Mouse (Mus musculus): ENCODE measurements around the gene Zfp286. TPM values are rescaled to one million over a fixed set of nuclear protein-coding genes. Genes with fewer than 3 reads are reported as not detected.

The Zfp286 gene
- polyA plus RNA-seq, 1 experiment from 2014 or later = 17.8 TPM

DNA sequence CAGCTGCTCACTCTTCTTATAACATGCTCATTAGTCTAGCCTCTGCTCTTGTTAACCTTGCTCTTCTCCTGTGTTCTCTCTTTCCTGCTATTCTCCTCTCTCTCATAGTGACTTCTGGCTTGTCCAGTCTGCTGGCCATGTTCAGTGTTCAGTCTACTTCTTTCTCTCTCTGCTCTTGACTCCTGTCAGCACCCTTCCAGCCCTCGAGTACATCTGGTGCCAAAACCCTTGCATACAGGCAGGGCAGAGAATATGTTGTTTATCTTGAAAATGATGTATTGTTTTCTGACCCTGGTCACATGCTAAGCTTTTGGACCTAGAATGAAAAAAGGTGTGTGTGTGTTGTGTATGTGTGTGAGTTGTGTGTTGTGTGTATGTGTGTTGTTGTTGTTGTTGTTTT lies 24.2 kb upstream of the Zfp286 start:
- no peak for ATAC-seq (ENCODE audit: low read depth)
- H3K4me2 ChIP-seq (ENCODE audit: low read depth, low read length) = no peak overlapping the region
- no peaks in the 10 kb centered on the region for H3K9me3 ChIP-seq (ENCODE audit: control insufficient read depth, low read length)
- no peaks in the 10 kb centered on the region for H3K27me3 ChIP-seq (replicated peaks; ENCODE audit: control insufficient read depth, insufficient read depth, low read length)
- H3K4me1 ChIP-seq (ENCODE audit: control insufficient read depth, insufficient read depth, low read length) = peaks cover 7% of the 10 kb centered on the region; the same call in 1 of the 2 replicates
- DNase-seq (ENCODE audit: low spot score) = no peak
- H3K4me3 ChIP-seq (ENCODE audit: low read depth, low read length) = no peak overlapping the region
- no peak overlapping the region for H3K27ac ChIP-seq (replicated peaks; ENCODE audit: low read depth, low read length)
- no peaks in the 10 kb centered on the region for H3K36me3 ChIP-seq (ENCODE audit: control insufficient read depth, insufficient read depth, low read length)
- no peak overlapping the region for H3K9ac ChIP-seq (ENCODE audit: low read depth, low read length)
- 35% methylated on average over 1 of the region's 1 CpGs for WGBS

DNA sequence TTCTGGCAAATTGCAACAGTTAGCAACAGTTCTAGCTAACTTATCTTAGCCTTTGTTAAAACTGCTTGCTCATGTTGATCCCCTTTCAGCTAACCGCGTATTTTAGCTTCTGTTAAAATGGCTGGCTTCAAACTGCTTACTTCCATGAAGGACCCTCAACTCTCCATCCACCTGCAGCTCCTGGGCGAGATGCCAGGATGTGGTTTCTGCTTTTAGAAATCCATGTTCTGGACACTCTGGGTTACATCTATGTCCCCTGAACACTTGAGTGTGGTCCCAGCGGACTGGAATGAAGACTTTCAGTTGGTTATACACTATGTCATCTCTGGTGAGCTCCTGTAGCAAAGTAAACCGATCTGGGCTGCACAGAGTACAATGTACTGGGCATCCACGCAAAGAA lies 23.0 kb upstream of the Zfp286 start:
- Histone ChIP-seq H3K27me3 (replicated peaks; ENCODE audit: control insufficient read depth, insufficient read depth, low read length) (no peaks in the 10 kb centered on the region), H3K36me3 (ENCODE audit: control insufficient read depth, insufficient read depth, low read length) (no peaks in the 10 kb centered on the region), H3K4me1 (ENCODE audit: control insufficient read depth, insufficient read depth, low read length) (no peaks in the 10 kb centered on the region), H3K27ac (replicated peaks; ENCODE audit: low read depth, low read length) (no peak overlapping the region), H3K4me3 (ENCODE audit: low read depth, low read length) (no peak overlapping the region), H3K4me2 (ENCODE audit: low read depth, low read length) (no peak overlapping the region), H3K9me3 (ENCODE audit: control insufficient read depth, low read length) (no peaks in the 10 kb centered on the region), H3K9ac (ENCODE audit: low read depth, low read length) (no peak overlapping the region)
- DNase-seq (ENCODE audit: low spot score) (no peak), ATAC-seq (ENCODE audit: low read depth) (no peak)
- WGBS = 83% methylated on average over 6 of the region's 6 CpGs

DNA sequence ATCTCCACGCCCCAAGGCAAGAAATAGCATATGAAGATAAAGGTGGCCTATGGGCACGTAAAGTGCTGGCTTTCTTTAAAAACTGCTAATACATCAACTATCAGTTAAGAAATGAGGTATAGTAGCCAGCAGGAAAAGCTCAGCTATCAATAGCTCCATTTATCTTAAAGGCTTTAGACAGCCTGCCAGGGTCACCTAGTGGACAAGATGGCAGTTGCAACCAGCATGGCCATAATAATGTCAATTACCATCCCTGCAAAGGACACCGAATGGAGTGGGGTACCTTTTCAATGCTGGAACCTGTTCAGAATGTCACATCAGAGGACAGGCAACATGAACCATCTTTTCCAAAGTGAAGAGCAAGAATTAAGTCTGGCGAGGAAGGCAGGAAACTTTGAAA lies 19.9 kb upstream of the Zfp286 start:
- Histone ChIP-seq H3K9ac (ENCODE audit: low read depth, low read length) (no peak overlapping the region), H3K4me1 (ENCODE audit: control insufficient read depth, insufficient read depth, low read length) (no peaks in the 10 kb centered on the region), H3K27me3 (replicated peaks; ENCODE audit: control insufficient read depth, insufficient read depth, low read length) (no peaks in the 10 kb centered on the region), H3K27ac (replicated peaks; ENCODE audit: low read depth, low read length) (no peak overlapping the region), H3K9me3 (ENCODE audit: control insufficient read depth, low read length) (no peaks in the 10 kb centered on the region), H3K4me3 (ENCODE audit: low read depth, low read length) (no peak overlapping the region), H3K4me2 (ENCODE audit: low read depth, low read length) (no peak overlapping the region), H3K36me3 (ENCODE audit: control insufficient read depth, insufficient read depth, low read length) (no peaks in the 10 kb centered on the region)
- 75% methylated on average over 4 of the region's 4 CpGs for WGBS
- DNase-seq (ENCODE audit: low spot score) = peak; percentile 10
- no peak for ATAC-seq (ENCODE audit: low read depth)

DNA sequence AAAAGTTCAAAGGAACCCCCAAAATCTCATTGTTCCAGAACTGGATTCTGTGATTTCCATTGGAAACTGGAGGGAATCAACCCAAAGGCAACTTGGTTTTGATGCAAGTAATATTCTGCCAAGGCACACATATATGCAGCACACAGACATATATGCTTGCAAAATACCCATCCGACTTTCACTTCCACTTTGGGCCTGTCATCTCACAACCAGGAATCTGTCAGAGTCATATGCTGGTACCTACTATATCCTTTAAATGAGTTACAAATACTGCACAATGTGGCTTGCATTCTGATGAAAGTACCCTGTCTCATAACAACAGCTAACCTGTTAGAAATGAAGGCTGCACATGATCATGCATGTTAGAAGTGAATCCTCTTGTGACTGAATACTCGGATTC lies 18.7 kb upstream of the Zfp286 start:
- H3K4me3 ChIP-seq (ENCODE audit: low read depth, low read length) = no peak overlapping the region
- H3K9me3 ChIP-seq (ENCODE audit: control insufficient read depth, low read length) = no peaks in the 10 kb centered on the region
- H3K4me2 ChIP-seq (ENCODE audit: low read depth, low read length) = no peak overlapping the region
- no peaks in the 10 kb centered on the region for H3K36me3 ChIP-seq (ENCODE audit: control insufficient read depth, insufficient read depth, low read length)
- ATAC-seq (ENCODE audit: low read depth) (no peak), DNase-seq (ENCODE audit: low spot score) (no peak)
- H3K9ac ChIP-seq (ENCODE audit: low read depth, low read length) = no peak overlapping the region
- 83% methylated on average over 2 of the region's 2 CpGs for WGBS
- no peaks in the 10 kb centered on the region for H3K4me1 ChIP-seq (ENCODE audit: control insufficient read depth, insufficient read depth, low read length)
- H3K27ac ChIP-seq (replicated peaks; ENCODE audit: low read depth, low read length) = no peak overlapping the region
- no peaks in the 10 kb centered on the region for H3K27me3 ChIP-seq (replicated peaks; ENCODE audit: control insufficient read depth, insufficient read depth, low read length)

DNA sequence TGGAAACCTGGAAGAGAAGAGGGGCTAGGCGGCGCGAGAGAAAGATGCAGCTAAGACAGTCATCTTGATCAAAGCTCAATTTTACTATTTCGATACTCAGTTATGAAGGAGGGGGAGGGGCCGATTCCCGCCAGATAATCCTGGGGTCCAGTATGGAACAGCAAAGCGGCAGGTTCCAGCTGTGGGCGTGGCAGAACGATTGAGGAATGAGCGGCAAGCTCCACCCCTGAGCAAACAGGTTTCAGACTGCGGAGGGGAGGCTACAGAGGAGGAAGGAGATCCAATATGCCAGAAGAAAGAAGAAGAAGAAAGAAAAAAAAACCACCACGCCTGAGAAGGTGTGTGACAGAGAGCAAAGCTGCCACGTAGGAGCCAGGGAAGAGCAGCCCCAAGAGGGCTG lies 14.9 kb upstream of the Zfp286 start:
- Histone ChIP-seq H3K27me3 (replicated peaks; ENCODE audit: control insufficient read depth, insufficient read depth, low read length) (no peaks in the 10 kb centered on the region), H3K4me2 (ENCODE audit: low read depth, low read length) (no peak overlapping the region), H3K9me3 (ENCODE audit: control insufficient read depth, low read length) (peaks cover 2% of the 10 kb centered on the region), H3K36me3 (ENCODE audit: control insufficient read depth, insufficient read depth, low read length) (no peaks in the 10 kb centered on the region), H3K27ac (replicated peaks; ENCODE audit: low read depth, low read length) (no peak overlapping the region), H3K4me3 (ENCODE audit: low read depth, low read length) (no peak overlapping the region), H3K9ac (ENCODE audit: low read depth, low read length) (no peak overlapping the region), H3K4me1 (ENCODE audit: control insufficient read depth, insufficient read depth, low read length) (no peaks in the 10 kb centered on the region)
- ATAC-seq (ENCODE audit: low read depth) (no peak), DNase-seq (ENCODE audit: low spot score) (peak; percentile 15)
- WGBS = 49% methylated on average over 13 of the region's 13 CpGs

DNA sequence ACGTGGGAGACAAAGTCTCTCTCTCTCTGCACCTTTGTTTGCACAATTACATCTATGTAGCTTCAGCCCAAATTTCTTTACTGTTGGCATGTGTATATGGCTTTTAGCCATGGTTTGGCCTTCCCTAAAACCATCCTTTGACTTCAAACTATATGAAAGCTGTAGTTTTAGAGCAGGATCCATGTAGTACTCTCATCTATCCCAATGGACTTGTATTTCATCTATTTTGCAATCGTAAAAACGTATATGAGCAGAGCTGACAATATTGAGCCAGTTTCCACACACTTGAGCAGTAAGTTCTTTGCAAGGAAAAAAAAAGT lies 315 bp upstream of the Zfp286 start:
- peaks cover 8% of the 10 kb centered on the region; the same call in 1 of the 2 replicates for H3K9me3 ChIP-seq (ENCODE audit: control insufficient read depth, low read length)
- H3K4me2 ChIP-seq (ENCODE audit: low read depth, low read length) = peak overlapping the region; percentile 65
- DNase-seq (ENCODE audit: low spot score) (no peak), ATAC-seq (ENCODE audit: low read depth) (0 out of 2 replicates have a peak, but pooled peaks have one; percentile 2)
- H3K4me3 ChIP-seq (ENCODE audit: low read depth, low read length) = peak overlapping the region; percentile 67
- peaks cover 31% of the 10 kb centered on the region for H3K36me3 ChIP-seq (ENCODE audit: control insufficient read depth, insufficient read depth, low read length)
- peak overlapping the region; percentile 16; the same call in 1 of the 2 replicates for H3K27ac ChIP-seq (replicated peaks; ENCODE audit: low read depth, low read length)
- H3K27me3 ChIP-seq (replicated peaks; ENCODE audit: control insufficient read depth, insufficient read depth, low read length) = no peaks in the 10 kb centered on the region
- peak overlapping the region; percentile 82 for H3K9ac ChIP-seq (ENCODE audit: low read depth, low read length)
- 57% methylated on average over 3 of the region's 3 CpGs for WGBS
- H3K4me1 ChIP-seq (ENCODE audit: control insufficient read depth, insufficient read depth, low read length) = peaks cover 7% of the 10 kb centered on the region

DNA sequence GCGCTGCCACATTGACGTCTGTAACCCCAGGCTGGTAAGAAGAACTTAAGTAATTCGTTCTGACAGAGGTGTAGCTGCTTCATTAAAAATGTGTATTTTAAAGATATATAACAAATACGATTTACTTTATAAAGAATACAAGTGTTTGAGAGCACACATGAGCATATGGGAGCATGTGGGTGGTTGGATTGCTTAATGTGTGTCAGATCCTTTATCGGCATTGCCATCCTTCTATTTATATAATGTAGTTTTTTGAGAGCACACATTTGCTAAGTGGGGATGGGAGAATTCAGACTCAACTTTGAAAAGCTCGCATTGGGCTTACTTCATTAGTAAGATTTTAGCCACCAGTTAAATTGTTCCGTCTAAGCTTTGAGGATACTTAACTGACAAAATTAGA lies 12.8 kb downstream of the Zfp286 start:
- H3K27me3 ChIP-seq (replicated peaks; ENCODE audit: control insufficient read depth, insufficient read depth, low read length) = no peaks in the 10 kb centered on the region
- DNase-seq (ENCODE audit: low spot score) (no peak), ATAC-seq (ENCODE audit: low read depth) (no peak)
- H3K9me3 ChIP-seq (ENCODE audit: control insufficient read depth, low read length) = peaks cover 79% of the 10 kb centered on the region
- 96% methylated on average over 7 of the region's 7 CpGs for WGBS
- no peak overlapping the region for H3K4me3 ChIP-seq (ENCODE audit: low read depth, low read length)
- H3K4me2 ChIP-seq (ENCODE audit: low read depth, low read length) = no peak overlapping the region
- no peaks in the 10 kb centered on the region for H3K4me1 ChIP-seq (ENCODE audit: control insufficient read depth, insufficient read depth, low read length)
- H3K9ac ChIP-seq (ENCODE audit: low read depth, low read length) = no peak overlapping the region
- peaks cover 60% of the 10 kb centered on the region for H3K36me3 ChIP-seq (ENCODE audit: control insufficient read depth, insufficient read depth, low read length)
- no peak overlapping the region for H3K27ac ChIP-seq (replicated peaks; ENCODE audit: low read depth, low read length)

DNA sequence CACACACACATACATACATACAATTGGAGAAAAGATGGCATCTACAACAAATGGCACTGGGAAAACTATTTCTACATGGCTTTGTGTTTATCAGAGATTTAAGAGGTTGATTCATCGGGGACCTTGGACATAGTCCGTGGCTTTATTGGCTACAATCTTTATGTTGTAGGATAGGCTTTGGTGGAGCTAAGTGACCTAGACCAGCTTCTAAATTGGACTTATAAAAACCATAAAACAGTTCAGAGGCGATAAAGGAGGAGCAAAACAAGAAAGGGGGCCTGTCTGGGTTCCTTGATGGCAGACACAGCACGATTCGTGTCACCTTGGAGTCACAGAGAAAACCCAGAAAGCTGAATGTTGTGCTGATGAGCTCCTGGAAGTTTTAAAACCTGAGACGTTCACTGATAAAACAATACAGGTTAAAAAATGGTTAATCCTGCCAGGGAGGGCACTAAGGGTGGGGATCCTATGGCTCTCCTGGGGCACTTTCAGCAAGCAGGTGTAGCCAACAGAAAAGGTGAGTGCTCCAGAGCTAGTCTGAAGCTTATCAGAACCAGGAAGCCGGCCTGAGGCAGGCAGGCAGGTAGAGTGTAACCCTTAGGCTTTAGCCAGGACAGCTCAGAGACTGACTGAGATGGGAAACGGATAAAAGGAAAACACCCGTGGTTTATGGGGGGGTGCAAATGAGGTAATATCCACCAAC lies 28.4 kb downstream of the Zfp286 start:
- no peaks in the 10 kb centered on the region; the same call in 1 of the 2 replicates for H3K27me3 ChIP-seq (replicated peaks; ENCODE audit: control insufficient read depth, insufficient read depth, low read length)
- no peak for ATAC-seq (ENCODE audit: low read depth)
- H3K9me3 ChIP-seq (ENCODE audit: control insufficient read depth, low read length) = no peaks in the 10 kb centered on the region
- no peak overlapping the region for H3K9ac ChIP-seq (ENCODE audit: low read depth, low read length)
- DNase-seq (ENCODE audit: low spot score) = no peak
- H3K36me3 ChIP-seq (ENCODE audit: control insufficient read depth, insufficient read depth, low read length) = no peaks in the 10 kb centered on the region
- no peak overlapping the region for H3K4me3 ChIP-seq (ENCODE audit: low read depth, low read length)
- no peak overlapping the region for H3K27ac ChIP-seq (replicated peaks; ENCODE audit: low read depth, low read length)
- WGBS = 68% methylated on average over 9 of the region's 9 CpGs
- H3K4me2 ChIP-seq (ENCODE audit: low read depth, low read length) = no peak overlapping the region
- 0 out of 2 replicates have a peak, but pooled peaks cover 6% of the 10 kb centered on the region for H3K4me1 ChIP-seq (ENCODE audit: control insufficient read depth, insufficient read depth, low read length)

DNA sequence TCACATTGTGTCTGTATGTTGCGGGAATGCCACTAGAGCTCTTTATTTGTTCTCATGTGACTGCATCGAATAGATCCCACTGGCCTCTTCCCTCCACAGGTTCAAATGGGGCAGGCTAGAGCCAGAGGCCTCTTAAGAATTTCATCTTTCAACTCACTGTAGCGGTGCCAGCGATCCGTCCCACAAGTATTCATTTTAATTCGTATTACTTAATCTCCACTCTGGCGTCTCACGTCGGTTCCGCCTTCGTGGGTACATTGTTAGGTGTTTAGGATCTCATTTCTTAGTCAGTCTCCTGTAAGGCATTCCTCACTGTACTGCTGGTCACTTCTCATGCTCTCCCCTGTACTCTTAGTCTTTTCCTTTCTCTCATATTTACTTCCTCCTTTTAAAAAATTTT lies 30.8 kb downstream of the Zfp286 start:
- Histone ChIP-seq H3K36me3 (ENCODE audit: control insufficient read depth, insufficient read depth, low read length) (no peaks in the 10 kb centered on the region), H3K4me1 (ENCODE audit: control insufficient read depth, insufficient read depth, low read length) (0 out of 2 replicates have a peak, but pooled peaks cover 6% of the 10 kb centered on the region), H3K27me3 (replicated peaks; ENCODE audit: control insufficient read depth, insufficient read depth, low read length) (no peaks in the 10 kb centered on the region; the same call in 1 of the 2 replicates), H3K9me3 (ENCODE audit: control insufficient read depth, low read length) (no peaks in the 10 kb centered on the region), H3K9ac (ENCODE audit: low read depth, low read length) (no peak overlapping the region), H3K4me3 (ENCODE audit: low read depth, low read length) (no peak overlapping the region), H3K4me2 (ENCODE audit: low read depth, low read length) (no peak overlapping the region), H3K27ac (replicated peaks; ENCODE audit: low read depth, low read length) (no peak overlapping the region)
- DNase-seq (ENCODE audit: low spot score) = no peak
- WGBS = 83% methylated on average over 11 of the region's 11 CpGs
- no peak for ATAC-seq (ENCODE audit: low read depth)

Measured in embryonic facial prominence, embryonic 14.5 days (tissue).